Mouse (Mus musculus) heart, embryonic 15.5 days (tissue): ENCODE results near the gene Srrm4. TPM values are rescaled to one million over a fixed set of nuclear protein-coding genes. Genes with fewer than 3 reads are reported as not detected.

Experiments
- ATAC-seq: fragments of 200-750 bp; cut with Nextera tagmentation; replicated peaks from 2 replicates; pipeline ENCODE4 v1.8.0; 2017; ENCODE audit warnings: low read depth, moderate TSS enrichment; ENCODE audit not compliant: insufficient number of reproducible peaks, insufficient read depth, low FRiP score
- H3K27ac ChIP-seq: fragments of 300-500 bp; sonication (generic); 2 replicates; pipeline ENCODE4 v1.5.1; 2015; ENCODE audit warnings: mild to moderate bottlenecking, inconsistent platforms
- H3K27me3 ChIP-seq: fragments of 300-500 bp; sonication (generic); 2 replicates; pipeline ENCODE4 v1.6.1; 2015; ENCODE audit warnings: inconsistent platforms
- H3K36me3 ChIP-seq: fragments of 300-500 bp; sonication (generic); 2 replicates; pipeline ENCODE4 v1.6.1; 2015; ENCODE audit warnings: mild to moderate bottlenecking, inconsistent platforms
- H3K4me1 ChIP-seq: fragments of 300-500 bp; sonication (generic); replicated peaks from 2 replicates; pipeline ENCODE4 v1.6.1; 2015; ENCODE audit warnings: inconsistent platforms
- H3K4me2 ChIP-seq: fragments of 300-500 bp; sonication (generic); 2 replicates; pipeline ENCODE4 v1.6.1; 2015; ENCODE audit warnings: inconsistent platforms, mild to moderate bottlenecking, moderate library complexity
- H3K4me3 ChIP-seq: fragments of 300-500 bp; sonication (generic); 2 replicates; pipeline ENCODE4 v1.5.1; 2015; ENCODE audit warnings: mild to moderate bottlenecking, inconsistent platforms
- H3K9ac ChIP-seq: fragments of 300-500 bp; sonication (generic); 2 replicates; pipeline ENCODE4 v1.6.1; 2015; ENCODE audit warnings: mild to moderate bottlenecking, inconsistent platforms
- H3K9me3 ChIP-seq: fragments of 300-500 bp; sonication (generic); replicated peaks from 2 replicates; pipeline ENCODE4 v1.6.1; 2016; ENCODE audit warnings: inconsistent platforms
- WGBS: fragments of 180-500 bp; shearing (Covaris S2); methylation state at CpG from one replicate; pipeline ENCODE4 v1.1.7; 2015; ENCODE audit warnings: mixed read lengths; 5-methylcytosine and 5-hydroxymethylcytosine counted together
- polyA plus RNA-seq: library from polyadenylated mRNA; unstranded; fragments of >200 nt; fragmentation: Nextera tagmentation; extraction: Ambion mirVana; gene quantifications from 2 replicates; pipeline ENCODE4 v1.2.1, GENCODE M21; 2015

Srrm4 gene
- polyA plus RNA-seq, 1 experiment from 2014 or later, result 1.0 TPM

GRCm38 (mm10) chr5:116420759-116421225 lies 170.8 kb downstream of the Srrm4 start:
- peak overlapping the region; percentile 61 for H3K4me2 ChIP-seq
- peak overlapping the region; percentile 86 for H3K27ac ChIP-seq
- peak; percentile 33; the same call in 1 of the 2 replicates for ATAC-seq
- peaks cover 59% of the 10 kb centered on the region for H3K4me1 ChIP-seq
- H3K27me3 ChIP-seq, result no peaks in the 10 kb centered on the region
- no peaks in the 10 kb centered on the region for H3K9me3 ChIP-seq
- H3K4me3 ChIP-seq, result peak overlapping the region; percentile 43
- peaks cover 7% of the 10 kb centered on the region; the same call in 1 of the 2 replicates for H3K36me3 ChIP-seq
- peak overlapping the region; percentile 53 for H3K9ac ChIP-seq
- WGBS, result 17% methylated on average over 6 of the region's 6 CpGs

DNA sequence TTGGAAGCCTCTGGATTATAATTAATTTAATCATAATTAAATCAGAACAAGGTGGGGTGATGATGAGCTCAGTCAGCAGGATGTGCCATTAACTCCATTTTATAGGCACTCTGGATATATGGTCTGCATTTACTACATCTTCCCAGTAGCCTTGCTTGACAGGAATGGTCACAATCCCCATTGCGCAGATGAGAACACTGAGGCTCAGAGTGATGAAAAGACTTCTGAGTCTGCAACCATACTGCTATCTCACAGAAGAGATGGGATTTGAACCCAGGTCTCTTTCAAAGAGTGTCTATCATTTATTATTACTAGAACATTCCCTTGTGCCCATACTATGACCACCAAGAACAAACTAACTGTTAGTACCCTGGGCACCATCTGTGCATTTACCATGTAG lies 171.4 kb downstream of the Srrm4 start:
- ATAC-seq, result no peak
- Histone ChIP-seq H3K4me1 (peaks cover 62% of the 10 kb centered on the region), H3K36me3 (peaks cover 7% of the 10 kb centered on the region; the same call in 1 of the 2 replicates), H3K4me3 (peak overlapping the region; percentile 43), H3K9ac (peak overlapping the region; percentile 53), H3K27me3 (no peaks in the 10 kb centered on the region), H3K4me2 (peak overlapping the region; percentile 61), H3K27ac (peak overlapping the region; percentile 86), H3K9me3 (no peaks in the 10 kb centered on the region)
- 83% methylated on average over 1 of the region's 1 CpGs for whole genome bisulfite sequencing

GRCm38 (mm10) chr5:116419322-116420045 lies 172.1 kb downstream of the Srrm4 start:
- H3K27me3 ChIP-seq, result no peaks in the 10 kb centered on the region
- no peaks in the 10 kb centered on the region for H3K9me3 ChIP-seq
- H3K4me2 ChIP-seq, result peak overlapping the region; percentile 61
- 31% methylated on average over 6 of the region's 6 CpGs for WGBS
- H3K4me1 ChIP-seq, result peaks cover 61% of the 10 kb centered on the region
- H3K27ac ChIP-seq, result peak overlapping the region; percentile 63
- ATAC-seq, result no peak
- peaks cover 7% of the 10 kb centered on the region; the same call in 1 of the 2 replicates for H3K36me3 ChIP-seq
- peak overlapping the region; percentile 53 for H3K9ac ChIP-seq
- peak overlapping the region; percentile 43 for H3K4me3 ChIP-seq

DNA sequence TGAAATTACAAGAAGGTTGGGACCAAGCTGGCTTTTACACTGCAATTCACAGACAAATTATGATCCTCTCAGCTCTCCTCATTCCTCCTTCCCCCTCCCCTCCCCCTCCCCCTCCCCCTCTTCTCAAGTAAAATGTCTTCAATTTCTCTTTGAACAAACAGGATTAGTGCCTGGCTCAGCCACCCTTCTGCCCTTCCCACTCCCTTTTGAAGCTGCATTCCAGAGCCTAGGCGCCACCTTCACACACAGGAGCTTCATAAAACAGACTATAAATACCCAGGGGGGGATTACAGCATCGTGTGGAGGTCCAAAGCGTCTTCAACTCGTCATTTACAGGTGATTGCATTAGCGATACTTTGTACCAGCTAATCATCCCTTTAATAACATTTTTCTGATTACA lies 175.4 kb downstream of the Srrm4 start:
- peaks cover 63% of the 10 kb centered on the region for H3K4me1 ChIP-seq
- H3K36me3 ChIP-seq, result peaks cover 19% of the 10 kb centered on the region; the same call in 1 of the 2 replicates
- 16% methylated on average over 5 of the region's 5 CpGs for WGBS
- H3K27me3 ChIP-seq, result no peaks in the 10 kb centered on the region
- peak overlapping the region; percentile 13; the same call in 1 of the 2 replicates for H3K4me2 ChIP-seq
- peak overlapping the region; percentile 54 for H3K27ac ChIP-seq
- no peaks in the 10 kb centered on the region for H3K9me3 ChIP-seq
- no peak overlapping the region for H3K9ac ChIP-seq
- H3K4me3 ChIP-seq, result no peak overlapping the region
- ATAC-seq, result no peak

DNA sequence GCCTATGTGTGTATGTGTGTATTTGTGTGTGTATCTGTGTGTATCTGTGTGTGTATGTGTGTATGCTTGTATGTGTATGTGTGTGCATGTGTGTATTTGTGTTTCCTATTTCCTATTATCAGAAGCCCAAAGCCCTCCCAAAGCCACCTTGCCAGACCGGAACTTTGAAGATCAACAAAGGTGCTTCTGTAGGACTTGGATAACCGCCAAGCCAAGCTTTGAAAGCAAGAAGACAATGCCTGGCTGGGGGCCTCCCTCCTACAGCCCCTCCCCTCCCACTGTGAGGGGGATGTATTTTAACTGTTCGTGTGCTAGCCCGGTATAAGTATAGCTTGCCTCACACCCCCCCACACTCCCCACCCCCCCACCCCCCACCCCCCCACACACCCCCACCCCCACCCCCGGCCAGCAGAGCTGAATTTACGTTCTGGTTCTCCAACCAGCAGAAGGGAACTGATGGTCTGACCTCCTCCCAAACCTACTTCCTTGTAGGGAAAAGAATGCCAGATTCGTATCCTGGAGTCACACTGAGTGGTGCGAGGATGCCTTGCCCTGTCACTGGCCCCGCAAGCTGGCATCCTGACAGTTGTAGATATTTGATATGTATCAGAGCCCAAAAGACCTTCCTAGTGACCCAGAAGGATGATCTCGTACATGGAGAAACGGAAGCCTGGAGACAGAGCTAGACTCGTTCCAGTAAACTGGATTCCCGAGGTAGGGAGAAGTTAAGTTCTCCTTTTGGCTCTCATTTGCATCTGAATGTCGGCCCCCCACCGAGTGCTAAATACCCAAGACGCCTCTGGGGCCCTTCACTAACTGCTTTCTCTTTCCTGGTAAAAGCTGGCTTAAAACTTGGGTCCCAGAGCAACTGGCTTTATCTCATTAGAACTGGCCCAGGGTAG lies 181.7 kb downstream of the Srrm4 start:
- Histone ChIP-seq H3K9ac (no peak overlapping the region), H3K9me3 (no peaks in the 10 kb centered on the region), H3K36me3 (peaks cover 18% of the 10 kb centered on the region; the same call in 1 of the 2 replicates), H3K4me3 (no peak overlapping the region), H3K4me1 (peaks cover 48% of the 10 kb centered on the region), H3K27me3 (no peaks in the 10 kb centered on the region), H3K4me2 (peak overlapping the region; percentile 23; the same call in 1 of the 2 replicates), H3K27ac (peak overlapping the region; percentile 56)
- ATAC-seq, result no peak
- WGBS, result 8% methylated on average over 16 of the region's 16 CpGs

- Histone ChIP-seq H3K9me3 (no peaks in the 10 kb centered on the region), H3K9ac (no peak overlapping the region), H3K27me3 (no peaks in the 10 kb centered on the region), H3K4me1 (peaks cover 42% of the 10 kb centered on the region), H3K4me3 (no peak overlapping the region), H3K36me3 (peaks cover 13% of the 10 kb centered on the region; the same call in 1 of the 2 replicates), H3K27ac (peak overlapping the region; percentile 51; the same call in 1 of the 2 replicates), H3K4me2 (no peak overlapping the region)
- WGBS, result 59% methylated on average over 9 of the region's 9 CpGs
- ATAC-seq, result no peak
Measured at GRCm38 (mm10) chr5:116408965-116409364, 182.7 kb downstream of the Srrm4 start.

GRCm38 (mm10) chr5:116407936-116408335 lies 183.7 kb downstream of the Srrm4 start:
- no peaks in the 10 kb centered on the region for H3K9me3 ChIP-seq
- no peak overlapping the region for H3K4me2 ChIP-seq
- peaks cover 35% of the 10 kb centered on the region for H3K4me1 ChIP-seq
- peaks cover 13% of the 10 kb centered on the region; the same call in 1 of the 2 replicates for H3K36me3 ChIP-seq
- no peak overlapping the region for H3K9ac ChIP-seq
- 20% methylated on average over 6 of the region's 6 CpGs for WGBS
- 0 out of 2 replicates have a peak, but pooled peaks have one; percentile 15 for ATAC-seq
- no peaks in the 10 kb centered on the region for H3K27me3 ChIP-seq
- no peak overlapping the region for H3K4me3 ChIP-seq
- H3K27ac ChIP-seq, result peak overlapping the region; percentile 59

DNA sequence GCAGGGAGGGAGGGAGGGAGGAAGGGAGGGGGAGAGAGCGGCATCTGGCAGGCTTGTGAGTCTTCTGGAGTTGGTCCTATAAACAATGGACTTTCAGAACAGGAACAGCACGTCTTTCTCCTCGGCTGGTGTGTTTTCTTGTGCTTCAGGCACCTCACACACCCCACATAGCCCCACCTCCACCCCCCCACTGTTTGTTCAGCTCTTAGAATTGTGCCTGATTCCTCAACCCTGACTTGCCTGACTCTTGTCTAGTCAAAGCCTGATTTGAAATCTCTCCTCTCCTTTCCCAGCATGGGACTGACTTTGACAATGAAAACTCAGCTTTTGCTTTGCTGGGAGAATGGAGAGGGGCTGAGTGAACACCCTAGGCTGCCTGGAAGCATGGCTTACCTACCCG lies 184.3 kb downstream of the Srrm4 start:
- Histone ChIP-seq H3K4me3 (no peak overlapping the region), H3K27me3 (no peaks in the 10 kb centered on the region), H3K9ac (no peak overlapping the region), H3K27ac (peak overlapping the region; percentile 59), H3K4me2 (no peak overlapping the region), H3K9me3 (no peaks in the 10 kb centered on the region), H3K4me1 (peaks cover 35% of the 10 kb centered on the region), H3K36me3 (peaks cover 13% of the 10 kb centered on the region; the same call in 1 of the 2 replicates)
- peak; percentile 49; the same call in 1 of the 2 replicates for ATAC-seq
- 39% methylated on average over 4 of the region's 4 CpGs for WGBS

- Histone ChIP-seq H3K36me3 (peaks cover 8% of the 10 kb centered on the region; the same call in 1 of the 2 replicates), H3K9ac (no peak overlapping the region), H3K27me3 (no peaks in the 10 kb centered on the region), H3K4me2 (no peak overlapping the region), H3K4me3 (no peak overlapping the region), H3K27ac (no peak overlapping the region), H3K4me1 (peaks cover 33% of the 10 kb centered on the region), H3K9me3 (no peaks in the 10 kb centered on the region)
- ATAC-seq, result no peak
- WGBS, result 77% methylated on average over 3 of the region's 3 CpGs
Measured at GRCm38 (mm10) chr5:116406507-116406906, 185.1 kb downstream of the Srrm4 start.

DNA sequence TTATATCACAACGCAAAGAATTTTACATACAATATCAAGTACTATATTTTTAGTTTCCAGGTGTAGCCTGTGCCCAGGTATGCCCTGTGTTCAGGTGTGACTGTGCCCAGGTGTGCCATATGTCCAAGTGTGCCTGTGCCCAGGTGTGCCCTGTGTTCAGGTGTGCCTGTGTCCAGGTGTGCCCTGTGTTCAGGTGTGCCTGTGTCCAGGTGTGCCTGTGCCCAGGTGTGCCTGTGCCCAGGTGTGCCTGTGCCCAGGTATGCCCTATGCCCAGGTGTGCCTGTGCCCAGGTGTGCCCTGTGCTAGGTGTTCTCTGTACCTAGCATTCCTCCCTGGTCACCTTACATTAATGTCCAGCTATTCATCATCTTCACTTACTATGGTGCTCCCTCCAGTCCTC lies 185.7 kb downstream of the Srrm4 start:
- no peaks in the 10 kb centered on the region for H3K27me3 ChIP-seq
- no peak for ATAC-seq
- H3K4me1 ChIP-seq, result peaks cover 29% of the 10 kb centered on the region
- no peak overlapping the region for H3K9ac ChIP-seq
- no peak overlapping the region for H3K27ac ChIP-seq
- H3K36me3 ChIP-seq, result peaks cover 7% of the 10 kb centered on the region; the same call in 1 of the 2 replicates
- H3K9me3 ChIP-seq, result no peaks in the 10 kb centered on the region
- no peak overlapping the region for H3K4me3 ChIP-seq
- 93% methylated on average over 1 of the region's 1 CpGs for WGBS
- H3K4me2 ChIP-seq, result no peak overlapping the region

GRCm38 (mm10) chr5:116404063-116404462 lies 187.6 kb downstream of the Srrm4 start:
- 79% methylated on average over 2 of the region's 2 CpGs for WGBS
- no peak overlapping the region for H3K9ac ChIP-seq
- no peaks in the 10 kb centered on the region for H3K9me3 ChIP-seq
- no peak for ATAC-seq
- peaks cover 16% of the 10 kb centered on the region for H3K4me1 ChIP-seq
- no peak overlapping the region for H3K4me3 ChIP-seq
- peaks cover 4% of the 10 kb centered on the region; the same call in 1 of the 2 replicates for H3K36me3 ChIP-seq
- H3K27ac ChIP-seq, result no peak overlapping the region
- no peak overlapping the region for H3K4me2 ChIP-seq
- H3K27me3 ChIP-seq, result no peaks in the 10 kb centered on the region
